ENCODE assay signal across 11 mouse cellular contexts in genomic region chr19:53543602-53544001, GRCm38 (mm10).
"Had no signal": no experiment of that assay in that cellular context is flagged by ENCODE, and none has a peak within 500 bp of the region (broad histone marks: within the 10 kb centered on the region; RNA-seq: fewer than 3 reads in every experiment).

No protein-coding gene starts in this region.

- H3K27me3 ChIP-seq: limb, embryonic 13.5 days; stomach, embryonic 15.5 days had no signal

- H3K9ac ChIP-seq: kidney, embryonic 15.5 days; limb, embryonic 13.5 days; liver, embryonic 14.5 days; stomach, embryonic 15.5 days had no signal

- H3K4me2 ChIP-seq: kidney, embryonic 15.5 days; limb, embryonic 13.5 days; stomach, embryonic 15.5 days had no signal

- H3K27ac ChIP-seq: kidney, embryonic 15.5 days; limb, embryonic 13.5 days; liver, embryonic 14.5 days; midbrain, embryonic 10.5 days; stomach, embryonic 15.5 days had no signal

- H3K9me3 ChIP-seq: kidney, embryonic 15.5 days; limb, embryonic 13.5 days; midbrain, embryonic 10.5 days; stomach, embryonic 15.5 days had no signal

- DNase-seq: kidney, postnatal 14 days; left cerebral cortex, postnatal 4 days; lung, adult 18-20 months; midbrain, embryonic 14.5 days; thymus, adult 2 months; thymus, postnatal 25 days had no signal

- H3K4me3 ChIP-seq: kidney, embryonic 15.5 days; limb, embryonic 13.5 days; midbrain, embryonic 10.5 days; stomach, embryonic 15.5 days had no signal

- H3K4me1 ChIP-seq: limb, embryonic 13.5 days had no signal

- H3K36me3 ChIP-seq: stomach, embryonic 15.5 days had no signal
